Mouse (Mus musculus): ENCODE results near the gene Gstm4. TPM values are rescaled to one million over a fixed set of nuclear protein-coding genes. Genes with fewer than 3 reads are reported as not detected.

Gstm4 gene
- polyA plus RNA-seq, 1 experiment from 2014 or later: 16.3 TPM

DNA sequence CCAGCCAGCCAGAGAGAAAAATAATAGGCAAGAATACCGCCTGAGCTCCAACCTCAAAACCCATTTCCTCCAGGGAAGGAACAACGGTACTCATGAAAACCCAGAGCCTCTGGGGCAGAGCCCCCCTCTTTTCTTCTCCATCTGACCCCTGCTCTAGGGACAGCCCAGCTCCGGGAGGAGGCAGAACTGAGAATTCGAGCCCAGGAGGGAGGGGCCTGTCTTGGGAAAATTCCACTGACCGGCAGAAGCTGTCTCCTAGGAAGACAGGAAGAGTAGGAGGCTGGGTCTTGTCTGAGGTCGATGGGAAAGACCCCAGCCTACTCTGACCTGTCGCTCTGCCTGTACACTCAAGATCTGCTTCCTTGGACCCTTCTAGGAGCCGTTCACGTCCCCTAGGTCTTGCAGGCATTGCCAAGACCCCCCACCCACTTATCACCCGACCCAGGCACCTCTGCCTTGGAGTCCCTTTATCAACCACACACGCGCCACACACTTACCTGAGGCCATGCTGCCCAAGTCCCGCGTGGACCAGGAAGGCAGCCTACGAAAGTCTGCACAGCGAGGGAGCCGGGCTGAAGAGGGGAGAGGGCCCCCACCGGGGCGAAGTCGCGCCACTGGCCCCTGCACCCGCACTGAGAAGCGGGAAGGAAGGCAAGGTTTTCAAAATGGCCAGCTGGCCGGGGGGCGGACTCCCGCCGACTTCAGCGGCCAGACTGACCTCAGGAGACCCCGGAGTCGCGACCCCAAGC, 41.2 kb upstream of the Gstm4 start:
- H3K4me2 ChIP-seq: peak overlapping the region; percentile 99
- H3K9ac ChIP-seq (replicated peaks): peak overlapping the region; percentile 76
- peak; percentile 28 for ATAC-seq (ENCODE audit: insufficient number of reproducible peaks, insufficient read depth, low FRiP score, low TSS enrichment, low read depth)
- H3K4me3 ChIP-seq (replicated peaks): peak overlapping the region; percentile 68
- H3K4me1 ChIP-seq (replicated peaks): peaks cover 62% of the 10 kb centered on the region
- H3K9me3 ChIP-seq: no peaks in the 10 kb centered on the region
- under 1% methylated on average over 31 of the region's 31 CpGs for WGBS
- H3K27me3 ChIP-seq: no peaks in the 10 kb centered on the region
- H3K27ac ChIP-seq: peak overlapping the region; percentile 88
- H3K36me3 ChIP-seq: no peaks in the 10 kb centered on the region

DNA sequence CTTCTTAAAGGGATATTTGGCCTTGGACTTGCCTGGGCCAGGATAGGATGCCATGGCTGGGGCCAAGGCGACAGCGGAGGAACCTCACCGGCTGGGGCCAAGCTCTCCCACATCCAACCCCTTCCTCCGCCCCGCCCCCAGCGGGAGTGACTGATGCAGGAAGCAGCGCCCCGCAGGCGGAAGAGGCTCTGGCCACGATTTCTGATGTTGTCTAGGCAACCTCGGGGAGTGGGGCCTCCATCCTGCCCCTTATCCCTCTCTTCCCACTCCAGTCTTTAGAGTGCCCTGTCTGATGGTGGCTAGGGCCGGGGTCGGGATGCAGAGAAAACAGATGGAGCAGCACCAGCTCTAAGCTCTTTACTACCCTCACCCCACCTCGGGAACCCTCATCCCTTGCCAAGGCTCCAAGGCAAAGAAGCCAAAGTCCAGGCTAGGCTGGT, 40.6 kb upstream of the Gstm4 start:
- Histone ChIP-seq H3K9me3 (no peaks in the 10 kb centered on the region), H3K9ac (replicated peaks) (peak overlapping the region; percentile 76), H3K4me1 (replicated peaks) (peaks cover 62% of the 10 kb centered on the region), H3K27ac (peak overlapping the region; percentile 88), H3K36me3 (peaks cover 5% of the 10 kb centered on the region), H3K4me2 (peak overlapping the region; percentile 99), H3K4me3 (replicated peaks) (peak overlapping the region; percentile 68), H3K27me3 (no peaks in the 10 kb centered on the region)
- WGBS: 0% methylated on average over 14 of the region's 14 CpGs
- ATAC-seq (ENCODE audit: insufficient number of reproducible peaks, insufficient read depth, low FRiP score, low TSS enrichment, low read depth): peak; percentile 83

DNA sequence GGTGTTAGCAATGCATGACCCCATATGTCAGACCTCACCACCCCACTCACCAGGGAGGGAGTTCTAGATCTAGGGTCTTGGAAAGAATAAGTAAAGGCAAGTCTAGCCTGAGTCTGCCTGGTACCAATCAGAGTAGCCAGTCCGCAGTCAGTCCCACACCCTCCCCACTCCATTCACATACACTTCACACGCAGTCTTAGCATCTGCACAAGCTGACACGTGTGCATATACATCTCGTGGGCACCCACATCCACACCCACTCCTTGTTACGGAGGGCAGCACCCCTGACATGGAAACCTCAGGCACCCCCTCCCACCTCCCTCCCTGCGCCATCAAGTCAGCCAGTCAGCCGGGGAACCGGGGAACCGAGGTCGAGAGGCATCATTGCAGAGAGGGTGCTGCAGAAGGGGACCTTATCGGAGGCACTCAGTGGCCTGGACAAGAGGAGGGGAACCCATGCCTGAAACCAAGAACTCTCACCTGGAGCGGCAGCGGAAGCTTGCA, 40.1 kb upstream of the Gstm4 start:
- peaks cover 62% of the 10 kb centered on the region for H3K4me1 ChIP-seq (replicated peaks)
- peak overlapping the region; percentile 76 for H3K9ac ChIP-seq (replicated peaks)
- peak overlapping the region; percentile 99 for H3K4me2 ChIP-seq
- peak overlapping the region; percentile 88; the same call in 1 of the 2 replicates for H3K27ac ChIP-seq
- H3K27me3 ChIP-seq: no peaks in the 10 kb centered on the region
- peak; percentile 6; the same call in 1 of the 2 replicates for ATAC-seq (ENCODE audit: insufficient number of reproducible peaks, insufficient read depth, low FRiP score, low TSS enrichment, low read depth)
- WGBS: 20% methylated on average over 13 of the region's 13 CpGs
- peaks cover 10% of the 10 kb centered on the region for H3K36me3 ChIP-seq
- H3K4me3 ChIP-seq (replicated peaks): peak overlapping the region; percentile 68
- no peaks in the 10 kb centered on the region for H3K9me3 ChIP-seq

DNA sequence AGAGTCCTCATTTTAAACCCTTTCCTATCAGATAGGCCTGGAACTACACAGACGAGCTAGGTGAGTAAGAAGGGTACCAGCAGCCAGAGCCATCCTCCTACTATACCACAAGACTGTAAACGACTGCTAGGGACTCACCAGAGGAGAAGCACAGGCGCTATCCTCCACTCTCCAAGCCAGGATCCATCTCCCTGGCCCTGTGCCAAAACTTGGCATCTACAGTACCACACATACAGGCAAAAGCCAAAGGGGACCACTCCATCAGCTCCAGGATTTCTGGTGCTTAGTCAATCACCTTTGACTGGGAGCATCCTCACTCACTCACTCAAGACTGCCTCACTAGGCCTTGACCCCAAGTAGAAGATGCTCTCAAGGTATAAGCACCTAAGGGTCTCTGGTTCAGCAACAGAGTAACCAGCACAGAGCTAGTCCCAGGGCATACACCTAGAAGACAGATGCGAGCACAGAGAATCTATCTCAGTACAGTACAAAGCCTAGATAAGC, 39.3 kb upstream of the Gstm4 start:
- Histone ChIP-seq H3K4me2 (peak overlapping the region; percentile 99), H3K4me1 (replicated peaks) (peaks cover 57% of the 10 kb centered on the region), H3K27ac (no peak overlapping the region), H3K27me3 (no peaks in the 10 kb centered on the region), H3K9ac (replicated peaks) (no peak overlapping the region), H3K36me3 (peaks cover 19% of the 10 kb centered on the region), H3K9me3 (no peaks in the 10 kb centered on the region), H3K4me3 (replicated peaks) (peak overlapping the region; percentile 68; the same call in 1 of the 2 replicates)
- no peak for ATAC-seq (ENCODE audit: insufficient number of reproducible peaks, insufficient read depth, low FRiP score, low TSS enrichment, low read depth)
- WGBS: 82% methylated on average over 4 of the region's 4 CpGs

DNA sequence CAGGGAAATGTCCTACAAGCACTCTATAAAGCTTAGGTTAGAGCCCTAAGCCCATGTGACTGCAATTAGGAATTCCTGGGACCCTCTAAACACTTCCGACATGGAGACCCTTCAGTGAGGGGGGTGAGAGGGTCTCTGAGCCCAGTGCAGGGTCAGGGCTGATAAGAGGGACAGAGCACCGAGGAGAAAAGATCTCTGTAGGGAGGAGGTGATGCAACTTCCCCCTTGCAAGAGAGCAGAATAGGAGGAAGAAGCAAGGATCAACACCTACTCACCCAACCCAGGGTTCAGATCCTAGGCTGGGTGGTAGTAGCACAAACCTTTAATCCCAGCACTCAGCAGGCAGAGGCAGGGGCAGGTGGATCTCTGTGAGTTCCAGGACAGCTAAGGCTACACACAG, 38.5 kb upstream of the Gstm4 start:
- H3K4me3 ChIP-seq (replicated peaks): no peak overlapping the region
- peak overlapping the region; percentile 48 for H3K9ac ChIP-seq (replicated peaks)
- WGBS: 40% methylated on average over 2 of the region's 2 CpGs
- ATAC-seq (ENCODE audit: insufficient number of reproducible peaks, insufficient read depth, low FRiP score, low TSS enrichment, low read depth): no peak
- H3K27me3 ChIP-seq: no peaks in the 10 kb centered on the region
- 0 out of 2 replicates have a peak overlapping the region, but pooled peaks have one; percentile 17 for H3K27ac ChIP-seq
- H3K4me1 ChIP-seq (replicated peaks): peaks cover 52% of the 10 kb centered on the region
- no peak overlapping the region for H3K4me2 ChIP-seq
- H3K9me3 ChIP-seq: no peaks in the 10 kb centered on the region
- peaks cover 25% of the 10 kb centered on the region for H3K36me3 ChIP-seq

DNA sequence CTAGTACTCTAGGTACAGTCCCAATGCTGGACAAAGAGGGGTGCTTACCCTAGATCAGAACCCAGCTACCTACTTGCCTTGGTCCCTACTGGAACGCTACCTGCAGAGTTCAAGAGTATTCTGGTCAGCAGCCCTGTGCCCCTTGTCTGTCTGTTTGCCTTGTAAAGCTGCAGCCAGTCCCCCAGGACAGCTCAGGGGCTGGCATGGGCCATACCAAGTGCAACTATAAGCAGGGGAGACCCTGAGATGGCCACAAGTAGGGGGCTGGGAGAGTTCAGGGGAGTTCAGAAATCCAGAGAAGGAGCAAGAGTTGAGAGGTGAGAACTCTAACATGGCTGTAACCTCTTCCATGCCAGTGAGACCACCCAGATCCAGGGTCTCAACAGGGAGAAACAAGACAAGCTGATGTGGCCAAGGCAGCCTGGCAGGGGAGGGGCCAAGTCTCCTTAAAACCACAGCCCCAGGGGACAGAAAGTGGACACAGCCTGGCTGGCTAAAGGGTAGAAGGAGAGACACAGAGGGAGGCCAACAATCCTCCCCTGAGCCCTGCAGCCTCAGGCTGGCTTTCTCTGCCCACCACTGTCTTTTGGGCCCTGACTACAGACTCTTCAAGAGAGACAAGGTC, 37.7 kb upstream of the Gstm4 start:
- peak overlapping the region; percentile 19 for H3K4me3 ChIP-seq (replicated peaks)
- H3K36me3 ChIP-seq: peaks cover 33% of the 10 kb centered on the region
- H3K27ac ChIP-seq: peak overlapping the region; percentile 54; the same call in 1 of the 2 replicates
- peak overlapping the region; percentile 33; the same call in 1 of the 2 replicates for H3K4me2 ChIP-seq
- H3K4me1 ChIP-seq (replicated peaks): peaks cover 48% of the 10 kb centered on the region
- H3K9me3 ChIP-seq: no peaks in the 10 kb centered on the region
- H3K27me3 ChIP-seq: no peaks in the 10 kb centered on the region
- ATAC-seq (ENCODE audit: insufficient number of reproducible peaks, insufficient read depth, low FRiP score, low TSS enrichment, low read depth): no peak
- WGBS: 52% methylated on average over 1 of the region's 1 CpGs
- peak overlapping the region; percentile 48 for H3K9ac ChIP-seq (replicated peaks)

DNA sequence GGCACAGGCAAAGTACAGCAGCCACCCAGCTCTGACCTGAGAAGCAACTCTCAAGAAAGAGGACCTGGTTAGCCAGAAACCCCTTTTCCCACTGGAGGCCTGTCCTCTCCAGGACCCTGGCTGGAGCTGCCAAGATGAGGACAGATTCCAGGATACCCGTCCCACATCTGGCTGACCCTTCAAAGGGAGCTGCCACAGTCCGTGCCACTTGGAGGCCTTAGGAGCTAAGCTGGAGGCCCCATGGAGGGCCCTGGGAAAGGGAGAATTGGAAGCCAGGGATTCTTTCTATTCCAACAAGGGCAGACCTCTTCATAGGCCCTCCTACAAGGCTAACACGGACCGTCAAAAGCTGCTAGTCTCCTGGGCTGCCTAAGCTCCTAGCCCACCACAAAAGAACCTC, 37.0 kb upstream of the Gstm4 start:
- peak overlapping the region; percentile 19 for H3K4me3 ChIP-seq (replicated peaks)
- peak overlapping the region; percentile 54 for H3K27ac ChIP-seq
- H3K9me3 ChIP-seq: no peaks in the 10 kb centered on the region
- peak overlapping the region; percentile 48; the same call in 1 of the 2 replicates for H3K9ac ChIP-seq (replicated peaks)
- ATAC-seq (ENCODE audit: insufficient number of reproducible peaks, insufficient read depth, low FRiP score, low TSS enrichment, low read depth): no peak
- peaks cover 40% of the 10 kb centered on the region for H3K36me3 ChIP-seq
- H3K27me3 ChIP-seq: no peaks in the 10 kb centered on the region
- H3K4me1 ChIP-seq (replicated peaks): peaks cover 42% of the 10 kb centered on the region
- H3K4me2 ChIP-seq: peak overlapping the region; percentile 33
- 59% methylated on average over 4 of the region's 4 CpGs for WGBS

DNA sequence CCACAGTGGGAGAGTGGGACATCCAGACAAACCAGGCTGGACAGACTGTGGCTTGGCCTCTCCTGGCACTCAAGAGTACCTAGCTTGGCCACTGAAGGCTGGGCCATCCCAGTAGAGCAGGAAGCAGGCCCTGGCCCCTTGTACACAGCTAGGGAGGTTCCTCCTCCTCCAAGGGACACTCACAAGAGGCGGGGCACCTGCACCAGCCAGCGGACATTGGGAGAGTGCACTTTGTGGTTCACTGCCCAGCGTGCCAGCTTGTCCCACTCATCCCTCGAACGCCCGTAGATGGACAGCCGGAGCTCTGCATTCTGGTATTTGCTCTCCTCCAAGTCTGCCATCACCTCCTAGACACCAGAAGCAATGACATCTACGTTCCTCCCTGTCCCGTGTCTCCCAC, 32.1 kb upstream of the Gstm4 start:
- Histone ChIP-seq H3K27ac (no peak overlapping the region), H3K27me3 (no peaks in the 10 kb centered on the region), H3K36me3 (peaks cover 83% of the 10 kb centered on the region), H3K4me1 (replicated peaks) (peaks cover 9% of the 10 kb centered on the region), H3K4me2 (no peak overlapping the region), H3K9ac (replicated peaks) (no peak overlapping the region), H3K9me3 (no peaks in the 10 kb centered on the region), H3K4me3 (replicated peaks) (no peak overlapping the region)
- WGBS: 96% methylated on average over 9 of the region's 9 CpGs
- no peak for ATAC-seq (ENCODE audit: insufficient number of reproducible peaks, insufficient read depth, low FRiP score, low TSS enrichment, low read depth)

DNA sequence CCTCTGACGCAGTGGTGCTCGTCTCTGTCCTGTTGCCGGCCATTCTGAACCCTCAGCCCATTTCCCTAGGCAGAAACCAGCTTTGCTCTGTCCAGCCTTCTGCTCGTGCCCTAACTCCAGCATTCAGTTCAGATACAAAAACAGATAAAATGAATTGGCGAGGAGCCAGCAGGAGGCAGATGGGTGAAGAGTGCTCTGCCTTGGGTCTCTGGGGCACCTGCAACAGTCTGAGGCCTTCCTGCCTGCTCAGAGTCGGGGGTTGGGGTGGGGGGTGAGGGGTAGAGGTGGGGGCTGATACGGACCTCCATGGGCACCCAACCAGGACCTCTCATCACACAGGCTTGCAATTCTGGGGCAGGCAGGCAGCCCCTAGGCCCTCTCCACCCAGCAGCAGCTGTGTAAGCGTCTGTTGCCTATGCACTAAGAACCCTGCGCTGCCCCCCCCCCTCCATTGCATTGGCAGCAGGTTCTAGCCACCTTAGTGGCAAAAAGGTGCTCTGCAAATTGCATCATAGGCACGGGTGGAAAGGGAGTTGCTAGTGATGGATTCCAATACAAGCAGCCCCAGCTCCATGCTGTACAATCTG, 28.4 kb upstream of the Gstm4 start:
- Histone ChIP-seq H3K27me3 (no peaks in the 10 kb centered on the region), H3K4me2 (no peak overlapping the region), H3K9ac (replicated peaks) (0 out of 2 replicates have a peak overlapping the region, but pooled peaks have one; percentile 18), H3K9me3 (no peaks in the 10 kb centered on the region), H3K36me3 (peaks cover 57% of the 10 kb centered on the region), H3K4me1 (replicated peaks) (0 out of 2 replicates have a peak, but pooled peaks cover 3% of the 10 kb centered on the region), H3K27ac (no peak overlapping the region), H3K4me3 (replicated peaks) (no peak overlapping the region)
- WGBS: 85% methylated on average over 10 of the region's 10 CpGs
- no peak for ATAC-seq (ENCODE audit: insufficient number of reproducible peaks, insufficient read depth, low FRiP score, low TSS enrichment, low read depth)

DNA sequence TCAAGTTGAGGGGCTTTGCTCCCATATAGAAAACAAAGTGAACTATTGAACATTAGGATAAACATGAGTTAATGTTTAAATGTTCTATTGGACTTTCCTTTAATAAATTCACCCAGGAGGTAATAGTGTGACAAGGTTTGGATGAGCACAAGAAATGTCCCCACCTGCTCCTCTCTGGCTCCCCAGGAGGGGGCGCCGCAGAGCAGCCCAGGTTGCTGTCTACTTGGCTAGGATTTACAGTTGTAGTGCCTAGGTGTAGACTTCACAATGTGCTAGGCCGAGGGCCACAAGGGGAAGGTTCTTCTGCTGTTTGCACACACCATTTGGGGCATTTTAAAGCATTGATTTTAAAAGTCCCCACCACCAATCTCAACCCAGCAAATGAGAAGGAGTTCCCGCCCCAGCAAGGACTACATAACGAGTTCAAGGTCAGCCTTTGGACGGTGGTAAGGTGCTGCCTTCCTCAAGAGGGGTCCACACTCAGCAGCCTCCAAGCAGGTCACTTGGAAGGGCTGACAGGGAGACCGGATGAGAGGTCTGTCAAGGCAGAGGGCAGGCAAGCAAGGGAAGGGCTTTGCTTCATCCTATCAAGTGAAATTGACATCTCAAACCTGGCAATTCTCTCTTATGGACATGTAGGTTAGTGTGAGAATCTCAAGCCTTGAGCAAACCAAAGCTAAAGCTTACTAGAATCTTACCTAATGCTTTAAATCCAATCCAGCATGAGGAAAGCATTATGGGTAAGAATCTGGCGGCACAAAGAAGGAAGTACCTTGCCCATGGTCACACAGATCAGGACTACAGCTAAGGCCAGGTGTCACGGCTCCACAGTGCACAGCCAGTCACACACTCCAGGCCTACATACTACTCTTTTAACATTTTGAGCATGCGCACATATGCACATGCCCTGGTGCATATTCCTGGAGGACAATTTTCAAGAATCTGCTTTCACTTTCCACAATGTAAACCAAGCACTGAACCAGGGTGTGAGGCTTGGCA, 25.9 kb upstream of the Gstm4 start:
- Histone ChIP-seq H3K27ac (no peak overlapping the region), H3K4me3 (replicated peaks) (no peak overlapping the region), H3K9me3 (no peaks in the 10 kb centered on the region), H3K27me3 (no peaks in the 10 kb centered on the region), H3K36me3 (peaks cover 33% of the 10 kb centered on the region), H3K4me2 (no peak overlapping the region), H3K9ac (replicated peaks) (no peak overlapping the region), H3K4me1 (replicated peaks) (0 out of 2 replicates have a peak, but pooled peaks cover 3% of the 10 kb centered on the region)
- WGBS: 64% methylated on average over 10 of the region's 10 CpGs
- no peak for ATAC-seq (ENCODE audit: insufficient number of reproducible peaks, insufficient read depth, low FRiP score, low TSS enrichment, low read depth)

Data from limb, embryonic 12.5 days (tissue).